Mouse (Mus musculus): ENCODE results near the gene Myzap.

- TF ChIP-seq CTCF (IDR thresholded peaks at IDR 0.05; ENCODE audit: control insufficient read depth, insufficient read depth, insufficient replicate concordance, low read depth, low read length) = no peak
- no peak for TF ChIP-seq POLR2A (IDR thresholded peaks at IDR 0.05; ENCODE audit: control insufficient read depth, low read depth, low read length)
Observed at GRCm38 (mm10) chr9:71636854-71637253, 44.7 kb upstream of the Myzap start.

Data from testis, adult 2 months (tissue).